Comparison of ENCODE assay signal across 9 mouse cellular contexts in the genomic region with DNA sequence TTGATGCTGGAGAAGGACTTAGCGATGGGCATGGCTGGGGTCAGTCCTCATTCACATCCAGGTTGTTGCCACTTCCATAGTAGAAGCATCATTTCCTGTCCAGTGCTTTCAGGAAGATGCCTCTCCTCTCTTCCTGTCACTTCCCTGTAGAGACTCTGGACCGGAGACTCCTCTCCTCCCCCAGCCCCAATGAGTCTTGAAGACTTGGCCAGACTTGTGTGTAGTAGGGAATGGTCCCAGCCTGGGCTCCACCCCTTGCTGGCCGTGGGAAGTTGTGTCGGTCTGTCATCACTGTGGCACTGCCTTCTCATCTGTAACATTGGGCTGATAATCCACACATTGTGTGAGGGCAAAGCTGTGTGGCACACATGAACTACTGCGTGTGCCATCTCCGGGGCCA. TPM values are rescaled to one million over a fixed set of nuclear protein-coding genes. Genes with fewer than 3 reads are reported as not detected.
A peak's percentile ranks its signal among the peaks of the same experiment; 100 is the strongest.
DNase-seq lines count a peak whose midpoint lies in the region; ATAC-seq lines count a peak whose summit lies in the region.
"Had no signal": no experiment of that assay in that cellular context is flagged by ENCODE, and none has a peak within 500 bp of the region (broad histone marks: within the 10 kb centered on the region; RNA-seq: fewer than 3 reads in every experiment).

No protein-coding gene starts in this region.

- H3K4me3 ChIP-seq in heart, embryonic 14.5 days (ENCODE audit: control insufficient read depth in 1 of 2, insufficient read depth in 1 of 2, low read depth in 1 of 2, low read length in 2 of 2) = no peak overlapping the region
- no peak overlapping the region for H3K4me3 ChIP-seq in liver, embryonic 13.5 days (replicated peaks)

- peak overlapping the region; percentile 94 to 95 for H3K27ac ChIP-seq in heart, embryonic 14.5 days (replicated peaks in 1 of 2; ENCODE audit: control insufficient read depth in 1 of 2, insufficient read depth in 1 of 2, low read depth in 2 of 2, low read length in 2 of 2)
- peak overlapping the region; percentile 77 for H3K27ac ChIP-seq in liver, embryonic 13.5 days

- no peaks in the 10 kb centered on the region for H3K9me3 ChIP-seq in heart, embryonic 14.5 days (ENCODE audit: control insufficient read depth, low read length)
- no peaks in the 10 kb centered on the region for H3K9me3 ChIP-seq in liver, embryonic 13.5 days (replicated peaks)

- H3K27me3 ChIP-seq in heart, embryonic 14.5 days (ENCODE audit: control insufficient read depth, insufficient read depth, low read length) = no peaks in the 10 kb centered on the region
- no peaks in the 10 kb centered on the region for H3K27me3 ChIP-seq in liver, embryonic 13.5 days

- 63% methylated on average over 6 of the region's 6 CpGs for WGBS in heart, embryonic 14.5 days
- WGBS in liver, embryonic 13.5 days (ENCODE audit: insufficient replicate concordance) = 73% methylated on average over 6 of the region's 6 CpGs

- no peak for ATAC-seq in heart, embryonic 14.5 days (ENCODE audit: insufficient number of reproducible peaks, insufficient read depth, low FRiP score, low read depth)
- 0 out of 2 replicates have a peak, but pooled peaks have one; percentile 7 for ATAC-seq in liver, embryonic 13.5 days (ENCODE audit: low read depth)
- no peak for ATAC-seq in erythroblast, adult 5-6 weeks (replicated peaks; ENCODE audit: low FRiP score, poor library complexity, severe bottlenecking)

- H3K36me3 ChIP-seq in heart, embryonic 14.5 days (ENCODE audit: control insufficient read depth, insufficient read depth, low read length) = peaks cover 14% of the 10 kb centered on the region; the same call in 1 of the 2 replicates
- H3K36me3 ChIP-seq in liver, embryonic 13.5 days = peaks cover 29% of the 10 kb centered on the region

- peaks cover 47 to 68% of the 10 kb centered on the region in 2 experiments for H3K4me1 ChIP-seq in heart, embryonic 14.5 days (ENCODE audit: control insufficient read depth in 2 of 2, insufficient read depth in 2 of 2, low read length in 2 of 2)
- peaks cover 29% of the 10 kb centered on the region for H3K4me1 ChIP-seq in liver, embryonic 13.5 days (replicated peaks)

- intact Hi-C loops in left cerebral cortex, postnatal 10 days (cut with DNase I) = no loop called here

- peak; percentile 44 for DNase-seq in kidney, adult 9 months
- no peak for DNase-seq in kidney, adult 8-10 months
- DNase-seq in Muller cell, postnatal 12 days (ENCODE audit: inconsistent ontology term) = peak; percentile 47
- no peak for DNase-seq in liver, embryonic 13.5 days
- DNase-seq in retina, postnatal 1 day = no peak
- no peak for DNase-seq in left cerebral cortex, postnatal 10 days (ENCODE audit: extremely low spot score in 1 of 2, low spot score in 2 of 2)
- DNase-seq: left cerebral cortex, postnatal 4 days had no signal

- H3K9ac ChIP-seq in heart, embryonic 14.5 days (ENCODE audit: low read length) = peak overlapping the region; percentile 70
- H3K9ac ChIP-seq in liver, embryonic 13.5 days = no peak overlapping the region

- H3K4me2 ChIP-seq in heart, embryonic 14.5 days (ENCODE audit: low read length) = peak overlapping the region; percentile 60
- H3K4me2 ChIP-seq in liver, embryonic 13.5 days = no peak overlapping the region

RNA-seq across cellular contexts. Expression of a gene that starts 21.7 kb away (rescaled TPM):
- polyA plus RNA-seq in heart, embryonic 14.5 days (2014; fragmentation: Nextera tagmentation; extraction: Ambion mirVana) = 30.2 and 36.9 TPM in 2 replicates
- 22.2 and 27.8 TPM in 2 replicates for polyA plus RNA-seq in liver, embryonic 13.5 days (2015; fragmentation: Nextera tagmentation; extraction: Ambion mirVana)
- total RNA-seq in left cerebral cortex, postnatal 10 days (2021) = 10 to 100 TPM; 23.2 TPM
- total RNA-seq in erythroblast, adult 5-6 weeks (2015; ENCODE audit: low replicate concordance) = 54.8 and 66.0 TPM in 2 replicates
- 9.5 and 13.1 TPM in 2 replicates for total RNA-seq in erythroblast, adult 5-6 weeks (2017; ENCODE audit: low replicate concordance)

RNA-seq across cellular contexts. Expression of a gene that starts 22.3 kb away (rescaled TPM):
- polyA plus RNA-seq in heart, embryonic 14.5 days (2014; fragmentation: Nextera tagmentation; extraction: Ambion mirVana) = 120 and 121 TPM in 2 replicates
- 35.2 and 37.0 TPM in 2 replicates for polyA plus RNA-seq in liver, embryonic 13.5 days (2015; fragmentation: Nextera tagmentation; extraction: Ambion mirVana)
- total RNA-seq in left cerebral cortex, postnatal 10 days (2021) = 100 to 1,000 TPM; 170 to 171 TPM
- total RNA-seq in erythroblast, adult 5-6 weeks (2015; ENCODE audit: low replicate concordance) = 23.4 and 26.1 TPM in 2 replicates
- total RNA-seq in erythroblast, adult 5-6 weeks (2017; ENCODE audit: low replicate concordance) = 2.1 and 10.3 TPM in 2 replicates

Comparison
In these comparisons a context has a peak if more than half of its experiments do, and no peak if none do; other contexts are left out.
1. DNase-seq: peak in kidney, adult 9 months (single experiment) and Muller cell, postnatal 12 days (single experiment); none in kidney, adult 8-10 months (0 of 2), liver, embryonic 13.5 days (single experiment), retina, postnatal 1 day (single experiment) and left cerebral cortex, postnatal 10 days (0 of 2).
2. RNA of a gene that starts 22.3 kb away (total RNA-seq): 170 to 171 TPM in left cerebral cortex, postnatal 10 days; 2.1 to 26.1 TPM in erythroblast, adult 5-6 weeks; every median in the first group is over 4 times any median in the second.